Mouse (Mus musculus) bone marrow macrophage, adult 2 months (primary cell): Measurements from ENCODE around the gene Ndst4.

ENCODE experiments used
- CTCF ChIP-seq: IDR thresholded peaks from 2 replicates; pipeline ENCODE4 v1.5.1; 2012; ENCODE audit warnings: low read depth, mild to moderate bottlenecking, low read length, moderate library complexity
- POLR2A ChIP-seq: IDR thresholded peaks from 2 replicates; pipeline ENCODE4 v1.6.1; 2012; ENCODE audit warnings: mild to moderate bottlenecking, low read depth, low read length, borderline replicate concordance

DNA sequence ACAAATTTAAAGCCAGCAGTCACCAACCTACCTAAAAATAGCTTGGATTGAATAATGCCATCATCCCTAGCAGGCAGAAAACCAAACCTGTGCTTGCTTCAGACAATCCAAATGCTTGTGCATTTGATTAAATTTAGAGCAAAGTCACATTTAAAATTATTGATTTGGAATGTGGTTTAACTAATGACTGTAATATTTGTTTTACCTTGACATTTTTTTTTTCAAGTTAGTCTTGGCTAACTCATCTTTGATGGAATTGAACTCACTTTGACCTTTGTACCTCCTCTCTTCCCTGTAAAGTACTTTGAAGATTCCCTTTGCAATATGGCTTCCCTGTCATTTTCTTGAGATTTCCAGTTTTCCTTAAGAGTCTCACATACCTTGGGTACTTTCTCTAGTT is 356.8 kb downstream of the Ndst4 start:
- TF ChIP-seq CTCF (no peak), POLR2A (no peak)
